Mouse (Mus musculus): Measurements from ENCODE around the gene Ppargc1a.

DNA sequence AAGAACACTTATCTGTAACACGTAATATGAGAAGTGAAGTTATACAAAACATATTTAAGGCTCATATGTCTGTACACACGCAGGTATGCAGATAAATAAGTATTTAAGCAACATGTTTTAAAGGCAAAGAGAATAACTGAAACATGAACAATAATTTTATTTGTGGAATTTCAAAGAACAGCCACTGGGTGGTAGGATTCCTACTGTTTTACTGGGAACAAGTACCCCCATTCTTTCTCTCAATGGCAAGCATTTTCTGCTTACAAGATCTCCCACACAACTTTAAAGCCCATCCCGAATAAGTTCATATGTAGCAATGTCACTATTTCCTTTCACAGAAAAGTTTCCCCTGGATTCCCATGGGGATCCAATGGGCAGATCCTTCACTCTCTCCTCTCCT is 46.7 kb downstream of the Ppargc1a start:
- TF ChIP-seq CTCF (IDR thresholded peaks at IDR 0.05; ENCODE audit: low read depth, low read length), result no peak
- no peak for TF ChIP-seq POLR2A (IDR thresholded peaks at IDR 0.05; ENCODE audit: borderline replicate concordance, low read depth, low read length)

Measured in bone marrow macrophage, adult 2 months (primary cell).